ENCODE assay signal across 16 mouse cellular contexts in genomic region chr15:7491091-7491490, GRCm38 (mm10).
DNase-seq lines count a peak whose midpoint lies in the region; ATAC-seq and TF ChIP-seq lines count a peak whose summit lies in the region.
"Had no signal": no experiment of that assay in that cellular context is flagged by ENCODE, and none has a peak within 500 bp of the region (broad histone marks: within the 10 kb centered on the region; RNA-seq: fewer than 3 reads in every experiment).

No protein-coding gene starts in this region.

- H3K9me3 ChIP-seq in midbrain, embryonic 11.5 days (ENCODE audit: control insufficient read depth, low read length) = no peaks in the 10 kb centered on the region
- no peaks in the 10 kb centered on the region for H3K9me3 ChIP-seq in liver, embryonic 12.5 days (replicated peaks)
- H3K9me3 ChIP-seq: embryonic facial prominence, embryonic 12.5 days; forebrain, embryonic 15.5 days; heart, embryonic 10.5 days; hindbrain, embryonic 13.5 days had no signal

- peaks cover 2% of the 10 kb centered on the region for H3K4me1 ChIP-seq in cerebellum, adult 2 months (ENCODE audit: control insufficient read depth, insufficient read depth, low read length)
- H3K4me1 ChIP-seq in midbrain, embryonic 11.5 days (ENCODE audit: control insufficient read depth, insufficient read depth, low read length) = peaks cover 5% of the 10 kb centered on the region; the same call in 1 of the 2 replicates
- no peaks in the 10 kb centered on the region for H3K4me1 ChIP-seq in liver, embryonic 12.5 days
- H3K4me1 ChIP-seq: embryonic facial prominence, embryonic 12.5 days; forebrain, embryonic 15.5 days; heart, embryonic 10.5 days; hindbrain, embryonic 13.5 days had no signal

- WGBS in cerebellum, adult 2 months = 24% methylated on average over 7 of the region's 7 CpGs
- WGBS in midbrain, embryonic 11.5 days = 88% methylated on average over 7 of the region's 7 CpGs
- WGBS in liver, embryonic 12.5 days (ENCODE audit: insufficient replicate concordance) = 77% methylated on average over 7 of the region's 7 CpGs

- TF ChIP-seq CTCF in cerebellum, adult 2 months (IDR thresholded peaks at IDR 0.05; ENCODE audit: borderline replicate concordance, insufficient read depth, low read depth, low read length) = no peak

- no peak overlapping the region for H3K27ac ChIP-seq in cerebellum, adult 2 months (ENCODE audit: insufficient read depth, low read length)
- no peak overlapping the region for H3K27ac ChIP-seq in midbrain, embryonic 11.5 days (ENCODE audit: low read depth, low read length)
- H3K27ac ChIP-seq in liver, embryonic 12.5 days = no peak overlapping the region
- H3K27ac ChIP-seq: embryonic facial prominence, embryonic 12.5 days; forebrain, embryonic 15.5 days; heart, embryonic 10.5 days; hindbrain, embryonic 13.5 days; hindbrain, postnatal 0 days had no signal

- H3K9ac ChIP-seq in midbrain, embryonic 11.5 days (ENCODE audit: low read length) = no peak overlapping the region
- no peak overlapping the region for H3K9ac ChIP-seq in liver, embryonic 12.5 days
- H3K9ac ChIP-seq: embryonic facial prominence, embryonic 12.5 days; forebrain, embryonic 15.5 days; hindbrain, embryonic 13.5 days had no signal

- no peak overlapping the region for H3K4me3 ChIP-seq in cerebellum, adult 2 months (replicated peaks; ENCODE audit: insufficient read depth, low read depth, low read length)
- no peak overlapping the region for H3K4me3 ChIP-seq in midbrain, embryonic 11.5 days (ENCODE audit: low read depth, low read length)
- H3K4me3 ChIP-seq in liver, embryonic 12.5 days = no peak overlapping the region
- H3K4me3 ChIP-seq: embryonic facial prominence, embryonic 12.5 days; forebrain, embryonic 15.5 days; heart, embryonic 10.5 days; hindbrain, embryonic 13.5 days had no signal

- no peak for TF ChIP-seq POLR2A in cerebellum, adult 2 months (IDR thresholded peaks at IDR 0.05; ENCODE audit: borderline replicate concordance, insufficient read depth, low read length)

- ATAC-seq in midbrain, embryonic 11.5 days (ENCODE audit: low FRiP score) = no peak
- ATAC-seq in liver, embryonic 12.5 days = no peak
- ATAC-seq: forebrain, embryonic 15.5 days; hindbrain, postnatal 0 days had no signal

- no peak overlapping the region for H3K4me2 ChIP-seq in midbrain, embryonic 11.5 days
- no peak overlapping the region for H3K4me2 ChIP-seq in liver, embryonic 12.5 days
- H3K4me2 ChIP-seq: embryonic facial prominence, embryonic 12.5 days; forebrain, embryonic 15.5 days; hindbrain, embryonic 13.5 days had no signal

- H3K36me3 ChIP-seq in midbrain, embryonic 11.5 days (ENCODE audit: control insufficient read depth, insufficient read depth, low read length) = no peaks in the 10 kb centered on the region
- no peaks in the 10 kb centered on the region for H3K36me3 ChIP-seq in liver, embryonic 12.5 days
- H3K36me3 ChIP-seq: embryonic facial prominence, embryonic 12.5 days; forebrain, embryonic 15.5 days; heart, embryonic 10.5 days; hindbrain, embryonic 13.5 days had no signal

- H3K27me3 ChIP-seq in cerebellum, adult 2 months (ENCODE audit: control insufficient read depth, insufficient read depth, low read length) = no peaks in the 10 kb centered on the region
- H3K27me3 ChIP-seq in midbrain, embryonic 11.5 days (ENCODE audit: control insufficient read depth, insufficient read depth, low read length) = no peaks in the 10 kb centered on the region
- H3K27me3 ChIP-seq in liver, embryonic 12.5 days (replicated peaks) = no peaks in the 10 kb centered on the region
- H3K27me3 ChIP-seq: embryonic facial prominence, embryonic 12.5 days; forebrain, embryonic 15.5 days; hindbrain, embryonic 13.5 days had no signal

- peak; percentile 70 for DNase-seq in cerebellum, adult 11-12 months
- DNase-seq in cerebellum, postnatal 4 days (ENCODE audit: low spot score in 2 of 2) = no peak
- peak; percentile 59 to 77 for DNase-seq in cerebellum, adult 2 months
- peak; percentile 65 to 74 for DNase-seq in cerebellum, postnatal 10 days
- no peak for DNase-seq in midbrain, embryonic 11.5 days (ENCODE audit: low spot score, missing footprints)
- DNase-seq in layer of hippocampus, postnatal 14 days (ENCODE audit: low spot score in 2 of 2) = no peak
- DNase-seq: adrenal gland, postnatal 10 days; gastrocnemius, postnatal 36 days; heart, adult 18-20 months; heart, postnatal 10 days had no signal

Comparison
In these comparisons a context has a peak if more than half of its experiments do, and no peak if none do; other contexts are left out.
1. DNase-seq: peak in cerebellum, adult 11-12 months (single experiment), cerebellum, adult 2 months (2 of 2) and cerebellum, postnatal 10 days (2 of 2); none in cerebellum, postnatal 4 days (0 of 2), midbrain, embryonic 11.5 days (single experiment) and layer of hippocampus, postnatal 14 days (0 of 2).